Mouse (Mus musculus): ENCODE results near the gene Sntg2. TPM values are rescaled to one million over a fixed set of nuclear protein-coding genes. Genes with fewer than 3 reads are reported as not detected.

The Sntg2 gene
- polyA plus RNA-seq, 1 experiment from 2014 or later, result 0.58 TPM

- Histone ChIP-seq H3K4me3 (no peak overlapping the region), H3K27me3 (ENCODE audit: low read depth, poor library complexity, severe bottlenecking) (no peaks in the 10 kb centered on the region), H3K9me3 (replicated peaks) (no peaks in the 10 kb centered on the region), H3K27ac (no peak overlapping the region), H3K36me3 (no peaks in the 10 kb centered on the region), H3K4me1 (no peaks in the 10 kb centered on the region)
- no peak for DNase-seq (ENCODE audit: low spot score)
- 78% methylated on average over 1 of the region's 1 CpGs for WGBS
These were observed 28.4 kb downstream of the Sntg2 start for GRCm38 (mm10) chr12:30344806-30345205.

GRCm38 (mm10) chr12:30336301-30336700, 36.9 kb downstream of the Sntg2 start:
- Histone ChIP-seq H3K27ac (no peak overlapping the region), H3K27me3 (ENCODE audit: low read depth, poor library complexity, severe bottlenecking) (no peaks in the 10 kb centered on the region; the same call in 1 of the 2 replicates), H3K9me3 (replicated peaks) (no peaks in the 10 kb centered on the region), H3K4me3 (no peak overlapping the region), H3K36me3 (no peaks in the 10 kb centered on the region), H3K4me1 (no peaks in the 10 kb centered on the region)
- no peak for DNase-seq (ENCODE audit: low spot score)
- WGBS, result 92% methylated on average over 5 of the region's 5 CpGs

- H3K4me1 ChIP-seq, result no peaks in the 10 kb centered on the region
- H3K27ac ChIP-seq, result no peak overlapping the region
- 94% methylated on average over 2 of the region's 2 CpGs for WGBS
- H3K4me3 ChIP-seq, result no peak overlapping the region
- no peaks in the 10 kb centered on the region for H3K9me3 ChIP-seq (replicated peaks)
- no peaks in the 10 kb centered on the region; the same call in 1 of the 2 replicates for H3K27me3 ChIP-seq (ENCODE audit: low read depth, poor library complexity, severe bottlenecking)
- H3K36me3 ChIP-seq, result no peaks in the 10 kb centered on the region
- DNase-seq (ENCODE audit: low spot score), result no peak
These were observed 38.7 kb downstream of the Sntg2 start for GRCm38 (mm10) chr12:30334502-30334901.

- 41% methylated on average over 2 of the region's 2 CpGs for WGBS
- no peak for DNase-seq (ENCODE audit: low spot score)
These were observed 55.2 kb downstream of the Sntg2 start for GRCm38 (mm10) chr12:30317971-30318370.

GRCm38 (mm10) chr12:30313021-30313420, 60.2 kb downstream of the Sntg2 start:
- Histone ChIP-seq H3K4me3 (no peak overlapping the region), H3K4me1 (peaks cover 12% of the 10 kb centered on the region), H3K36me3 (no peaks in the 10 kb centered on the region), H3K9me3 (replicated peaks) (no peaks in the 10 kb centered on the region), H3K27ac (no peak overlapping the region), H3K27me3 (ENCODE audit: low read depth, poor library complexity, severe bottlenecking) (0 out of 2 replicates have a peak, but pooled peaks cover 3% of the 10 kb centered on the region)
- no peak for DNase-seq (ENCODE audit: low spot score)

More at GRCm38 (mm10) chr12:30317971-30318370, 55.2 kb downstream of the Sntg2 start:
- peaks cover 7% of the 10 kb centered on the region; the same call in 1 of the 2 replicates for H3K4me1 ChIP-seq
- H3K4me3 ChIP-seq, result no peak overlapping the region
- H3K9me3 ChIP-seq (replicated peaks), result no peaks in the 10 kb centered on the region
- H3K27ac ChIP-seq, result no peak overlapping the region
- H3K27me3 ChIP-seq (ENCODE audit: low read depth, poor library complexity, severe bottlenecking), result 0 out of 2 replicates have a peak, but pooled peaks cover under 1% of the 10 kb centered on the region
- no peaks in the 10 kb centered on the region for H3K36me3 ChIP-seq

- Histone ChIP-seq H3K4me3 (no peak overlapping the region), H3K27ac (no peak overlapping the region), H3K9me3 (replicated peaks) (no peaks in the 10 kb centered on the region), H3K36me3 (no peaks in the 10 kb centered on the region), H3K27me3 (ENCODE audit: low read depth, poor library complexity, severe bottlenecking) (0 out of 2 replicates have a peak, but pooled peaks cover 3% of the 10 kb centered on the region), H3K4me1 (peaks cover 5% of the 10 kb centered on the region)
- WGBS, result 66% methylated on average over 5 of the region's 5 CpGs
- DNase-seq (ENCODE audit: low spot score), result no peak
These were observed 64.8 kb downstream of the Sntg2 start for GRCm38 (mm10) chr12:30308197-30308939.

- Histone ChIP-seq H3K4me3 (no peak overlapping the region), H3K36me3 (no peaks in the 10 kb centered on the region), H3K4me1 (peaks cover 12% of the 10 kb centered on the region), H3K27me3 (ENCODE audit: low read depth, poor library complexity, severe bottlenecking) (peaks cover 9% of the 10 kb centered on the region; the same call in 1 of the 2 replicates), H3K9me3 (replicated peaks) (no peaks in the 10 kb centered on the region), H3K27ac (no peak overlapping the region)
- peak; percentile 60 for DNase-seq (ENCODE audit: low spot score)
- WGBS, result 70% methylated on average over 13 of the region's 13 CpGs
These were observed 80.2 kb downstream of the Sntg2 start for GRCm38 (mm10) chr12:30292724-30293560.

GRCm38 (mm10) chr12:30286888-30287573, 86.1 kb downstream of the Sntg2 start:
- DNase-seq (ENCODE audit: low spot score), result peak; percentile 45
- Histone ChIP-seq H3K9me3 (replicated peaks) (no peaks in the 10 kb centered on the region), H3K4me1 (peaks cover 9% of the 10 kb centered on the region), H3K4me3 (no peak overlapping the region), H3K36me3 (no peaks in the 10 kb centered on the region), H3K27me3 (ENCODE audit: low read depth, poor library complexity, severe bottlenecking) (0 out of 2 replicates have a peak, but pooled peaks cover 4% of the 10 kb centered on the region), H3K27ac (no peak overlapping the region)
- 49% methylated on average over 5 of the region's 5 CpGs for WGBS

- H3K27me3 ChIP-seq (ENCODE audit: low read depth, poor library complexity, severe bottlenecking), result no peaks in the 10 kb centered on the region
- 83% methylated on average over 4 of the region's 4 CpGs for WGBS
- peaks cover 9% of the 10 kb centered on the region for H3K4me1 ChIP-seq
These were observed 89.4 kb downstream of the Sntg2 start for GRCm38 (mm10) chr12:30283741-30284140.

GRCm38 (mm10) chr12:30272242-30272985, 100.8 kb downstream of the Sntg2 start:
- no peaks in the 10 kb centered on the region for H3K36me3 ChIP-seq
- no peaks in the 10 kb centered on the region for H3K9me3 ChIP-seq (replicated peaks)
- no peaks in the 10 kb centered on the region for H3K4me1 ChIP-seq
- H3K27me3 ChIP-seq (ENCODE audit: low read depth, poor library complexity, severe bottlenecking), result peaks cover 3% of the 10 kb centered on the region; the same call in 1 of the 2 replicates
- no peak overlapping the region for H3K27ac ChIP-seq
- WGBS, result 90% methylated on average over 8 of the region's 8 CpGs
- no peak overlapping the region for H3K4me3 ChIP-seq
- no peak for DNase-seq (ENCODE audit: low spot score)

More at GRCm38 (mm10) chr12:30283741-30284140, 89.4 kb downstream of the Sntg2 start:
- Histone ChIP-seq H3K9me3 (replicated peaks) (no peaks in the 10 kb centered on the region), H3K36me3 (no peaks in the 10 kb centered on the region), H3K4me3 (no peak overlapping the region), H3K27ac (no peak overlapping the region)
- DNase-seq (ENCODE audit: low spot score), result peak; percentile 7

- Histone ChIP-seq H3K9me3 (replicated peaks) (no peaks in the 10 kb centered on the region), H3K4me3 (no peak overlapping the region), H3K36me3 (no peaks in the 10 kb centered on the region), H3K27ac (0 out of 2 replicates have a peak overlapping the region, but pooled peaks have one; percentile 12), H3K4me1 (peaks cover 27% of the 10 kb centered on the region), H3K27me3 (ENCODE audit: low read depth, poor library complexity, severe bottlenecking) (no peaks in the 10 kb centered on the region)
- 56% methylated on average over 5 of the region's 5 CpGs for WGBS
- no peak for DNase-seq (ENCODE audit: low spot score)
These were observed 109.0 kb downstream of the Sntg2 start for GRCm38 (mm10) chr12:30264206-30264605.

- DNase-seq (ENCODE audit: low spot score), result no peak
- H3K27me3 ChIP-seq (ENCODE audit: low read depth, poor library complexity, severe bottlenecking), result no peaks in the 10 kb centered on the region
- no peaks in the 10 kb centered on the region for H3K36me3 ChIP-seq
- H3K9me3 ChIP-seq (replicated peaks), result no peaks in the 10 kb centered on the region
- peaks cover 28% of the 10 kb centered on the region for H3K4me1 ChIP-seq
- H3K27ac ChIP-seq, result no peak overlapping the region
- no peak overlapping the region for H3K4me3 ChIP-seq
- WGBS, result 23% methylated on average over 2 of the region's 2 CpGs
These were observed 112.0 kb downstream of the Sntg2 start for GRCm38 (mm10) chr12:30261187-30261586.
